Mouse (Mus musculus) C2C12 (cell line): ENCODE measurements at regions not wholly inside any gene's neighbourhood (a gene's known extent, or its start where the extent isn't known, plus 50 kb on each side); places are given as distances from the start of the nearest gene placed in this dataset.

Experiments
- CTCF ChIP-seq: IDR thresholded peaks from one replicate; pipeline ENCODE4 v1.5.1; 2011; ENCODE audit not compliant: control insufficient read depth, insufficient read depth, insufficient read length
- MAX ChIP-seq: IDR thresholded peaks from one replicate; pipeline ENCODE4 v1.6.1; 2011; ENCODE audit warnings: mild to moderate bottlenecking, control low read depth

- TF ChIP-seq CTCF (no peak), MAX (no peak)
Observed at GRCm38 (mm10) chr3:21837297-21837946, 239.0 kb upstream of the Tbl1xr1 start.
